Mouse (Mus musculus): ENCODE data around the gene Gm17349.
A peak's percentile ranks its signal among the peaks of the same experiment; 100 is the strongest.

- TF ChIP-seq CTCF (IDR thresholded peaks at IDR 0.05 in 2 of 3, conservative IDR thresholded peaks at IDR 0.05 in 1 of 3; ENCODE audit: control insufficient read depth in 1 of 3, insufficient read depth in 1 of 3, low read depth in 2 of 3, low read length in 3 of 3, poor library complexity in 1 of 3, severe bottlenecking in 1 of 3) = peak; percentile 76 to 78 (median 76)
- no peak for TF ChIP-seq POLR2A (IDR thresholded peaks at IDR 0.05; ENCODE audit: control insufficient read depth in 1 of 2, insufficient read depth in 1 of 2, low read depth in 1 of 2, low read length in 2 of 2, poor library complexity in 1 of 2)
Measured at GRCm38 (mm10) chr15:99678063-99678800, 27.1 kb downstream of the Gm17349 start.

Measured in MEL (cell line).